30 mouse cellular contexts compared by ENCODE assay signal in the genomic region with DNA sequence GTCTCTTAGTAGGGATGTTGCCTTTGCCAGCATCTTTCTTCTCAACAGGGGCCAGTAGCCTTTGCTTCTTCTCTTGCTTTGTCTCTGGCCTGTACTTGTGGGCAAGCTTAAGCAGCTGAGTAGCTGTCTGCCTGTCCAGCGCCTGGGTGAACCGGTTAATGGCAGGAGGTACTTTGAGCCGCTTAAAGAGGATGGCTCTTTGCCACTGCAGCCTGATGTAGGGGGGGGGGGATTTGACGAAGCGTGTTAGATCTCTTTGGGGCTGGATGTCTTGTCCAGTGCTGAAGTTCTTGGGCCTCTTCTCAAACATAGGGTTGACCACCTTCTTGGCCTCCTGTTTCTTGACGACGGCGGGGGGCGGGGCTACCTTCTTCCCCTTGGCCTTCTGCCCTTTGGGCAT.
"Had no signal": no experiment of that assay in that cellular context is flagged by ENCODE, and none has a peak within 500 bp of the region (broad histone marks: within the 10 kb centered on the region; RNA-seq: fewer than 3 reads in every experiment).

No protein-coding gene starts in this region.

- H3K27ac ChIP-seq: left cerebral cortex, adult 2 months; limb, embryonic 10.5 days; limb, embryonic 12.5 days; limb, embryonic 13.5 days; limb, embryonic 15.5 days; liver, embryonic 12.5 days; liver, embryonic 13.5 days; liver, embryonic 14.5 days; liver, embryonic 15.5 days; lung, embryonic 15.5 days; macrophage; midbrain, embryonic 10.5 days; midbrain, embryonic 12.5 days; midbrain, embryonic 15.5 days had no signal

- H3K36me3 ChIP-seq: limb, embryonic 10.5 days; limb, embryonic 12.5 days; limb, embryonic 13.5 days; limb, embryonic 15.5 days; liver, embryonic 12.5 days; liver, embryonic 13.5 days; liver, embryonic 15.5 days; lung, embryonic 15.5 days; midbrain, embryonic 10.5 days; midbrain, embryonic 12.5 days; midbrain, embryonic 15.5 days had no signal

- ATAC-seq: liver, embryonic 12.5 days; liver, postnatal 0 days; lung, postnatal 0 days; midbrain, embryonic 15.5 days; midbrain, embryonic 16.5 days had no signal

- H3K4me2 ChIP-seq: limb, embryonic 12.5 days; limb, embryonic 13.5 days; limb, embryonic 15.5 days; liver, embryonic 11.5 days; liver, embryonic 12.5 days; liver, embryonic 13.5 days; liver, embryonic 15.5 days; lung, embryonic 14.5 days; lung, embryonic 15.5 days; midbrain, embryonic 12.5 days; midbrain, embryonic 15.5 days had no signal

- H3K4me3 ChIP-seq: left cerebral cortex, adult 2 months; limb, embryonic 10.5 days; limb, embryonic 12.5 days; limb, embryonic 13.5 days; limb, embryonic 15.5 days; liver, embryonic 12.5 days; liver, embryonic 13.5 days; liver, embryonic 15.5 days; lung, embryonic 15.5 days; megakaryocyte, embryonic 14.5 days; midbrain, embryonic 10.5 days; midbrain, embryonic 12.5 days; midbrain, embryonic 15.5 days; myocyte had no signal

- DNase-seq: left cerebral cortex, postnatal 4 days; liver; liver, embryonic 13.5 days; liver, postnatal 0 days; lung, adult 18-20 months; lung, adult 2 months; lung, embryonic 14.5 days; lung, postnatal 10 days; lung, postnatal 14 days; lung, postnatal 36 days; lung, postnatal 4 days; midbrain, embryonic 14.5 days had no signal

- H3K27me3 ChIP-seq: limb, embryonic 13.5 days; limb, embryonic 15.5 days; lung, embryonic 15.5 days had no signal

- H3K9me3 ChIP-seq: limb, embryonic 10.5 days; limb, embryonic 12.5 days; limb, embryonic 13.5 days; limb, embryonic 15.5 days; liver, embryonic 12.5 days; liver, embryonic 13.5 days; liver, embryonic 15.5 days; lung, embryonic 15.5 days; megakaryocyte, embryonic 14.5 days; midbrain, embryonic 10.5 days; midbrain, embryonic 12.5 days; midbrain, embryonic 15.5 days had no signal

- H3K9ac ChIP-seq: limb, embryonic 12.5 days; limb, embryonic 13.5 days; limb, embryonic 15.5 days; liver, embryonic 12.5 days; liver, embryonic 13.5 days; liver, embryonic 14.5 days; liver, embryonic 15.5 days; liver, postnatal 0 days; lung, embryonic 14.5 days; lung, embryonic 15.5 days; midbrain, embryonic 12.5 days; midbrain, embryonic 15.5 days had no signal
